Mouse (Mus musculus) thymus, adult 2 months (tissue): ENCODE measurements around the gene Lrrc59. TPM values are rescaled to one million over a fixed set of nuclear protein-coding genes. Genes with fewer than 3 reads are reported as not detected.

Experiments used
- DNase-seq: peaks from one replicate; pipeline ENCODE4 v3.0.0; 2021
- H3K27ac ChIP-seq: fragments of 200-500 bp; 2 replicates; pipeline ENCODE4 v1.5.1; 2012; ENCODE audit warnings: low read length, control low read depth; ENCODE audit not compliant: control insufficient read depth, insufficient read depth
- H3K27me3 ChIP-seq: fragments of 200-500 bp; 2 replicates; pipeline ENCODE4 v1.6.1; 2012; ENCODE audit warnings: mild to moderate bottlenecking, low read length, moderate library complexity, mixed read lengths; ENCODE audit not compliant: control insufficient read depth, insufficient read depth
- H3K36me3 ChIP-seq: fragments of 200-500 bp; 2 replicates; pipeline ENCODE4 v1.6.1; 2012; ENCODE audit warnings: mild to moderate bottlenecking, low read length, moderate library complexity; ENCODE audit not compliant: control insufficient read depth, insufficient read depth
- H3K4me1 ChIP-seq: fragments of 200-500 bp; replicated peaks from 2 replicates; pipeline ENCODE4 v1.6.1; 2012; ENCODE audit warnings: low read length; ENCODE audit not compliant: control insufficient read depth, insufficient read depth
- H3K4me3 ChIP-seq: fragments of 200-500 bp; 2 replicates; pipeline ENCODE4 v1.5.1; 2012; ENCODE audit warnings: mild to moderate bottlenecking, low read length, control low read depth, moderate library complexity; ENCODE audit not compliant: control insufficient read depth, insufficient read depth
- CTCF ChIP-seq: fragments of 200-500 bp; IDR thresholded peaks from 2 replicates; pipeline ENCODE4 v1.5.1; 2012; ENCODE audit warnings: mild to moderate bottlenecking, control low read depth, low read length, moderate library complexity, borderline replicate concordance; ENCODE audit not compliant: control insufficient read depth, poor library complexity, insufficient read depth; ENCODE audit errors: extremely low read depth
- POLR2A ChIP-seq: fragments of 200-500 bp; IDR thresholded peaks from 2 replicates; pipeline ENCODE4 v1.6.1; 2012; ENCODE audit warnings: mild to moderate bottlenecking, low read length, control low read depth, moderate library complexity; ENCODE audit not compliant: control insufficient read depth, poor library complexity, insufficient read depth; ENCODE audit errors: extremely low read depth
- WGBS: fragments of 180-500 bp; shearing (Covaris S2); methylation state at CpG from one replicate; pipeline ENCODE4 v1.1.7; 2018; 5-methylcytosine and 5-hydroxymethylcytosine counted together
- polyA plus RNA-seq: library from polyadenylated mRNA; depleted of rRNA; stranded (reverse); fragments of >200 nt; gene quantifications from 2 replicates; pipeline ENCODE4 v1.2.3, GENCODE M21; 2012

The Lrrc59 gene
- polyA plus RNA-seq, 1 experiment = 62.3 TPM

- H3K4me3 ChIP-seq = no peak overlapping the region
- no peaks in the 10 kb centered on the region for H3K36me3 ChIP-seq
- no peak for DNase-seq
- H3K27me3 ChIP-seq = no peaks in the 10 kb centered on the region
- no peak for TF ChIP-seq CTCF
- TF ChIP-seq POLR2A = no peak
- H3K4me1 ChIP-seq = peaks cover 8% of the 10 kb centered on the region
- 95% methylated on average over 6 of the region's 6 CpGs for WGBS
- H3K27ac ChIP-seq = no peak overlapping the region
Observed at GRCm38 (mm10) chr11:94598437-94599120, 31.0 kb upstream of the Lrrc59 start.

GRCm38 (mm10) chr11:94600447-94600846 is 29.1 kb upstream of the Lrrc59 start:
- no peak overlapping the region for H3K27ac ChIP-seq
- no peaks in the 10 kb centered on the region for H3K27me3 ChIP-seq
- TF ChIP-seq CTCF (no peak), POLR2A (no peak)
- WGBS = 97% methylated on average over 7 of the region's 7 CpGs
- no peak for DNase-seq
- no peaks in the 10 kb centered on the region for H3K36me3 ChIP-seq
- H3K4me1 ChIP-seq = peaks cover 8% of the 10 kb centered on the region
- no peak overlapping the region for H3K4me3 ChIP-seq

GRCm38 (mm10) chr11:94601321-94602281 is 28.0 kb upstream of the Lrrc59 start, which contains the start of gene Acsf2:
Gene Acsf2, minus strand, starts transcription at chr11:94601871.
- 3% methylated on average over 50 of the region's 52 CpGs for WGBS
- Histone ChIP-seq H3K27ac (no peak within 1 kb of the TSS), H3K4me1 (peaks cover 8% of the 10 kb centered on the region), H3K4me3 (peak within 1 kb of the TSS; percentile 63), H3K27me3 (no peaks in the 10 kb centered on the region), H3K36me3 (no peaks in the 10 kb centered on the region)
- TF ChIP-seq CTCF = no peak
- no peak for TF ChIP-seq POLR2A
- peak; percentile 65 for DNase-seq

GRCm38 (mm10) chr11:94602356-94602955 is 27.1 kb upstream of the Lrrc59 start:
- Histone ChIP-seq H3K4me1 (peaks cover 8% of the 10 kb centered on the region), H3K27ac (no peak overlapping the region), H3K4me3 (no peak overlapping the region), H3K36me3 (no peaks in the 10 kb centered on the region), H3K27me3 (no peaks in the 10 kb centered on the region)
- no peak for DNase-seq
- TF ChIP-seq POLR2A = no peak
- no peak for TF ChIP-seq CTCF
- WGBS = 84% methylated on average over 11 of the region's 11 CpGs

- Histone ChIP-seq H3K36me3 (no peaks in the 10 kb centered on the region), H3K4me1 (peaks cover 3% of the 10 kb centered on the region; the same call in 1 of the 2 replicates), H3K27me3 (no peaks in the 10 kb centered on the region), H3K27ac (no peak overlapping the region), H3K4me3 (no peak overlapping the region)
- 51% methylated on average over 4 of the region's 4 CpGs for WGBS
- no peak for DNase-seq
- TF ChIP-seq CTCF (no peak), POLR2A (no peak)
Observed at GRCm38 (mm10) chr11:94610744-94611740, 18.5 kb upstream of the Lrrc59 start.
